Mouse (Mus musculus): ENCODE results near the gene Dok7. TPM values are rescaled to one million over a fixed set of nuclear protein-coding genes. Genes with fewer than 3 reads are reported as not detected.

The Dok7 gene
- polyA plus RNA-seq (2014; fragmentation: Illumina TruSeq; extraction: RNeasy Lipid Tissue Mini Kit (QIAGEN cat#74804); ENCODE audit: low read depth, low replicate concordance) = not detected

DNA sequence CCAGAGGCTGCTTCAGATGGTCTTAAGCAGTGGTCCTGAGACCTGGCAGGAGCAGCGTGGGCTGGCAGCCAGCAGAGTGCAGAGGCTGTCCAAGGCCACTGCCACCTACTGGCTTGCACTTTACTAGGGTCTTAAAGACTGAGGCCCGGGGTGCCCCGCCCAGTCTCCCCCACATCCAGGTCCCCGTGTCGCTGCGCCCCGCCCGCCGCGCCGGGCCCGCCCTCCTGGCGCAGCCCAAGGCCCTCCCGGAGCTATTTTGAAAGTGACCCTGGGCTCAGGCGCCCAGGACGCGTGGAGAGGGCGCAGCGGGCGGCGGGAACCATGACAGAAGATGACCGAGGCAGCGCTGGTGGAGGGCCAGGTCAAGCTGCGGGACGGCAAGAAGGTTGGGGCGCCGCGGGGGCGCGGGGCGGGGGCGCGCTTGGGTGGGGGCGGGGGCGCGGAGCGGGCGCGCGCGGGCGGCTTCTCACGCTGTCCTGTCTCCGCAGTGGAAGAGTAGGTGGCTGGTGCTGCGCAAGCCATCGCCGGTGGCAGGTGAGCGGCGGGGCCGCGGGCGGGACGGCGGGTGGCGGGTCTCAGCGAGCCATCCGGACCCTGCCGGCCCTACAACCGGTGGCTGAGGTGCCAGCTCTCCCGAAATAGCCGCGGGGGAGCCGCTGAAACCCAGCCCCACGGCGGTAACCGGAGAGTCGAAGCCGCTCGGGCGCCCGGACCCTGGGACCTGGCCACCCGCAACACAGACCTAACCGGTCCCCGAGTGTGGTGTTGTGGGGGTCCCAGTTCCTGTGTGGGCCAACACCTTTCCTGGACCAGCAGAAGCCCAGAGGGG lies at the start of gene Dok7:
TSS of gene Dok7 (plus strand) at position 163 of the 829 bp plus-strand sequence.

DNA sequence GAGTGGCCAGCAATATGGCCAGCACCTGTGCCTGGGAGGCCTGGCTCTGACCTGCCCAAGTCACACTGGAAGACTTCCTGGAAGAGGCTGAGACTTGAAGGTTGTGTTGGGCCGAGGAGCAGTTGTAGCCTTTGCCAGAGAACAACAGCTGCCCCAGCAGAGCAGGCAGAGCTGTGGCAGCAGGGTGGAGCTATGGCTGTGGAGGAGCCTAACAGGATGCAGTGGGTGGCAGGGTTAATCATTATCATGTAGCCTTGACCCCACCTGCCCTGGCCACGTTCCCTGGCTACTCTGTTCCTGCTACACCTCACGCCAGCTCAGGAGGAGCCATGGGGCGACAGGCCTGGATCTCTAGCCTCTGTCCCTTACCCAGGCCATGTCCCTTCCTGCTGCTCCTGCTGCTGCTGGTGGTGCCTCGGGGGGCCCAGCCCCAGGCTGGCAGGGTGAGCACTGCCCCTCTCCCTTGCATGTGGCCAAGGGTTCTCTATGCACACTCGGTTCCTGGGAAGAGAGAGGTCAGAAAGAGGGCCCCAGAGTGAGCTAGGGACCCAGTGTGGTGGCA lies 15.2 kb upstream of the Dok7 start, which contains the start of gene Hgfac:
TSS of gene Hgfac (plus strand) at position 242 of the 562 bp plus-strand sequence.

DNA sequence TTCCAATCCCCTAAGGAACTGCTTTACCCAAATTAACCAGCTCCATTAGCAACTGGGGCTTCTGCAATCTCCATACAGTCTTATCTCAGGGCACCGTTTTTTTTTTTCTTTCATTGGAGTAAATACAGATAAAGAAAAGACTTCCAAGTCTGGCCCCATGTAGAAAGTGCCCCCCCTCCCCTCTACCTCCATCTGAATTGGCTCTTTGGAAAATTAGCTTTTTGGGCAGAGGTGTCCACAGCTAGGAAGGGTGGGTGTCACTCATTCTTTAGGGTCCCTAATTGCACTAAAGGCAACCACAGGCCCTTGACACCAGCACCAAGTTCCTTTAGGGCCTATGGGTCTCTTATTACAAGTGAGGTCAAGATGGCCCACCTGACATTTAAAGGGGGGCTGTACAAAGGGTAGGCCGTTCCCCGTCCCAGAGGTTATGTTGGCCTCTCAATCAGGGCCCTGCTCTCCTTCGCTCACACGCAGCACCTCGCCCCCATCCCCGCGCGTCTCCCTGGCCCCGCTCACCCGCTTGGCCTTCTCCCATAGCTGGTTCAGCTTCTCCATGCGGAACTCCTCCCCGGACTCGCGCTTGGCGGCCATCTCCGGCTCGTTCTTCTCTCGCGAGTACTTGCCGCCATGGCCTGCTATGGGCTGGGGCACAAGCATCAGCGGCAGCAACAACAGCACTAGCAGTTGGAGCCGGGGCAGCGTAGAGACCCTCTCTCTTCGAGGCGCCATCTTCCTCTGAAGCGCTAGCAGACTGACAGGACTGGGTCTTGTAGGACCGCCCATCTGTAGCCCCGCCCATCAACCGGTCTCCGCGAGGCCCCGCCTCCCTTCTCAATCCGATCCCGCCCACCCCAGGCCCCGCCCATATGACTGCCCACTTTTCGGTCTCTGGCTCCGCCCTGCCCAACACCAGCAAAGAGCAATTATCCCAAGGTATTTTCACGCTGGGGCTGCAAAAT lies 48.7 kb downstream of the Dok7 start, which contains the start of gene Lrpap1:
TSS of gene Lrpap1 (minus strand) at position 807 of the 962 bp plus-strand sequence.

Other genes starting within 250 kb of the Dok7 start
- gene Msantd1, start 148.8 kb upstream of the Dok7 start, polyA plus RNA-seq (2014; fragmentation: Illumina TruSeq; extraction: RNeasy Lipid Tissue Mini Kit (QIAGEN cat#74804); ENCODE audit: low read depth, low replicate concordance) = not detected
- gene Rgs12, start 107.3 kb upstream of the Dok7 start, polyA plus RNA-seq (2014; fragmentation: Illumina TruSeq; extraction: RNeasy Lipid Tissue Mini Kit (QIAGEN cat#74804); ENCODE audit: low read depth, low replicate concordance) = 15.9 TPM
- gene Hgfac, start 15.3 kb upstream of the Dok7 start, polyA plus RNA-seq (2014; fragmentation: Illumina TruSeq; extraction: RNeasy Lipid Tissue Mini Kit (QIAGEN cat#74804); ENCODE audit: low read depth, low replicate concordance) = not detected
- gene Lrpap1, start 49.0 kb downstream of the Dok7 start, polyA plus RNA-seq (2014; fragmentation: Illumina TruSeq; extraction: RNeasy Lipid Tissue Mini Kit (QIAGEN cat#74804); ENCODE audit: low read depth, low replicate concordance) = 18.4 TPM
- not detected for gene Adra2c, start 221.6 kb downstream of the Dok7 start, polyA plus RNA-seq (2014; fragmentation: Illumina TruSeq; extraction: RNeasy Lipid Tissue Mini Kit (QIAGEN cat#74804); ENCODE audit: low read depth, low replicate concordance)

Measured in adrenal gland, adult 10 weeks (tissue).